ENCODE assay signal across 12 mouse cellular contexts in genomic region chr17:25634070-25634469, GRCm38 (mm10). TPM values are rescaled to one million over a fixed set of nuclear protein-coding genes. Genes with fewer than 3 reads are reported as not detected.
DNase-seq lines count a peak whose midpoint lies in the region; ATAC-seq and TF ChIP-seq lines count a peak whose summit lies in the region.
"Had no signal": no experiment of that assay in that cellular context is flagged by ENCODE, and none has a peak within 500 bp of the region (broad histone marks: within the 10 kb centered on the region; RNA-seq: fewer than 3 reads in every experiment).

No protein-coding gene starts in this region.

- H3K4me1 ChIP-seq in forebrain, postnatal 0 days (ENCODE audit: insufficient read depth) = 0 out of 2 replicates have a peak, but pooled peaks cover 3% of the 10 kb centered on the region
- peaks cover 5% of the 10 kb centered on the region; the same call in 1 of the 2 replicates for H3K4me1 ChIP-seq in forebrain, embryonic 11.5 days (replicated peaks; ENCODE audit: control insufficient read depth, insufficient read depth, low read length)
- H3K4me1 ChIP-seq in midbrain, postnatal 0 days (ENCODE audit: insufficient read depth, low read length) = no peaks in the 10 kb centered on the region
- H3K4me1 ChIP-seq in midbrain, embryonic 10.5 days = peaks cover 19% of the 10 kb centered on the region
- no peaks in the 10 kb centered on the region for H3K4me1 ChIP-seq in stomach, embryonic 16.5 days (ENCODE audit: control insufficient read depth, insufficient read depth, low read length)

- ATAC-seq in forebrain, postnatal 0 days = peak; percentile 68
- ATAC-seq in forebrain, embryonic 11.5 days (replicated peaks; ENCODE audit: low FRiP score) = no peak
- ATAC-seq in midbrain, postnatal 0 days (ENCODE audit: low FRiP score) = no peak
- peak; percentile 31; the same call in 1 of the 2 replicates for ATAC-seq in stomach, embryonic 16.5 days (ENCODE audit: insufficient read depth, low FRiP score)
- ATAC-seq: intestine, postnatal 0 days had no signal

- H3K27ac ChIP-seq in forebrain, postnatal 0 days (ENCODE audit: low read depth, low read length) = no peak overlapping the region
- H3K27ac ChIP-seq in forebrain, embryonic 11.5 days (ENCODE audit: low read depth, low read length) = no peak overlapping the region
- no peak overlapping the region for H3K27ac ChIP-seq in midbrain, postnatal 0 days (ENCODE audit: low read depth, low read length)
- H3K27ac ChIP-seq in midbrain, embryonic 10.5 days (replicated peaks) = no peak overlapping the region
- H3K27ac ChIP-seq in stomach, embryonic 16.5 days (ENCODE audit: low read length) = no peak overlapping the region
- H3K27ac ChIP-seq: limb, embryonic 13.5 days had no signal

- H3K4me2 ChIP-seq in forebrain, postnatal 0 days (ENCODE audit: low read depth) = no peak overlapping the region
- H3K4me2 ChIP-seq in forebrain, embryonic 11.5 days (ENCODE audit: low read depth, low read length, severe bottlenecking) = no peak overlapping the region
- H3K4me2 ChIP-seq in midbrain, postnatal 0 days (ENCODE audit: low read depth, low read length, poor library complexity, severe bottlenecking) = no peak overlapping the region
- no peak overlapping the region for H3K4me2 ChIP-seq in stomach, embryonic 16.5 days (ENCODE audit: low read depth, low read length)
- H3K4me2 ChIP-seq: limb, embryonic 13.5 days had no signal

- 43% methylated on average over 10 of the region's 10 CpGs for WGBS in forebrain, postnatal 0 days
- 91% methylated on average over 10 of the region's 10 CpGs for WGBS in forebrain, embryonic 11.5 days
- WGBS in midbrain, postnatal 0 days = 71% methylated on average over 10 of the region's 10 CpGs
- WGBS in midbrain, embryonic 10.5 days = 97% methylated on average over 10 of the region's 10 CpGs
- WGBS in stomach, embryonic 16.5 days = 76% methylated on average over 10 of the region's 10 CpGs

- H3K36me3 ChIP-seq in forebrain, postnatal 0 days (ENCODE audit: insufficient read depth) = peaks cover 6% of the 10 kb centered on the region; the same call in 1 of the 2 replicates
- H3K36me3 ChIP-seq in forebrain, embryonic 11.5 days (ENCODE audit: control insufficient read depth, insufficient read depth, low read length) = no peaks in the 10 kb centered on the region
- H3K36me3 ChIP-seq in midbrain, postnatal 0 days (ENCODE audit: insufficient read depth, low read length) = 0 out of 2 replicates have a peak, but pooled peaks cover 11% of the 10 kb centered on the region
- H3K36me3 ChIP-seq in midbrain, embryonic 10.5 days = peaks cover 42% of the 10 kb centered on the region
- H3K36me3 ChIP-seq in stomach, embryonic 16.5 days (ENCODE audit: control insufficient read depth, insufficient read depth, low read length) = no peaks in the 10 kb centered on the region

- no peak overlapping the region for H3K4me3 ChIP-seq in forebrain, postnatal 0 days (ENCODE audit: low read depth, low read length)
- H3K4me3 ChIP-seq in forebrain, embryonic 11.5 days (ENCODE audit: low read depth, low read length) = no peak overlapping the region
- H3K4me3 ChIP-seq in midbrain, postnatal 0 days (ENCODE audit: low read depth, low read length) = no peak overlapping the region
- no peak overlapping the region for H3K4me3 ChIP-seq in midbrain, embryonic 10.5 days
- no peak overlapping the region for H3K4me3 ChIP-seq in stomach, embryonic 16.5 days (replicated peaks; ENCODE audit: low read length)
- H3K4me3 ChIP-seq: limb, embryonic 13.5 days had no signal

- no peaks in the 10 kb centered on the region for H3K9me3 ChIP-seq in forebrain, postnatal 0 days (ENCODE audit: low read length)
- no peaks in the 10 kb centered on the region for H3K9me3 ChIP-seq in forebrain, embryonic 11.5 days (ENCODE audit: control insufficient read depth, low read length)
- H3K9me3 ChIP-seq in midbrain, postnatal 0 days (ENCODE audit: low read length) = no peaks in the 10 kb centered on the region
- H3K9me3 ChIP-seq in midbrain, embryonic 10.5 days (replicated peaks) = no peaks in the 10 kb centered on the region
- no peaks in the 10 kb centered on the region for H3K9me3 ChIP-seq in stomach, embryonic 16.5 days (replicated peaks; ENCODE audit: control insufficient read depth, low read length)
- H3K9me3 ChIP-seq: limb, embryonic 13.5 days had no signal

- no peak for TF ChIP-seq CTCF in forebrain, postnatal 0 days (IDR thresholded peaks at IDR 0.05; ENCODE audit: low read depth)
- TF ChIP-seq CTCF in midbrain, postnatal 0 days (IDR thresholded peaks at IDR 0.05) = no peak

- no peaks in the 10 kb centered on the region for H3K27me3 ChIP-seq in forebrain, postnatal 0 days (ENCODE audit: insufficient read depth, low read length)
- no peaks in the 10 kb centered on the region for H3K27me3 ChIP-seq in forebrain, embryonic 11.5 days (ENCODE audit: control insufficient read depth, insufficient read depth, low read length)
- H3K27me3 ChIP-seq in midbrain, postnatal 0 days (ENCODE audit: insufficient read depth, low read length) = no peaks in the 10 kb centered on the region
- no peaks in the 10 kb centered on the region for H3K27me3 ChIP-seq in midbrain, embryonic 10.5 days (ENCODE audit: low read depth, poor library complexity, severe bottlenecking)
- no peaks in the 10 kb centered on the region for H3K27me3 ChIP-seq in stomach, embryonic 16.5 days (ENCODE audit: control insufficient read depth, insufficient read depth, low read length)
- H3K27me3 ChIP-seq: limb, embryonic 13.5 days had no signal

- H3K9ac ChIP-seq in forebrain, postnatal 0 days = no peak overlapping the region
- H3K9ac ChIP-seq in forebrain, embryonic 11.5 days (ENCODE audit: low read length) = no peak overlapping the region
- no peak overlapping the region for H3K9ac ChIP-seq in midbrain, postnatal 0 days (replicated peaks; ENCODE audit: low read length, poor library complexity, severe bottlenecking)
- no peak overlapping the region for H3K9ac ChIP-seq in stomach, embryonic 16.5 days (ENCODE audit: low read length)
- H3K9ac ChIP-seq: limb, embryonic 13.5 days had no signal

- intact Hi-C loops in heart, postnatal 36 days (cut with DNase I) = no loop called here
- intact Hi-C loops in left cerebral cortex, postnatal 14 days (cut with DNase I) = loop anchor here (2.0 kb wide), 1 partner anchor 65 kb away; no protein-coding TSS in a partner anchor

- peak; percentile 62 for DNase-seq in forebrain, postnatal 0 days
- no peak for DNase-seq in forebrain, embryonic 11.5 days (ENCODE audit: low spot score)
- DNase-seq in midbrain, postnatal 0 days (ENCODE audit: low spot score) = peak; percentile 57
- no peak for DNase-seq in midbrain, embryonic 10.5 days (ENCODE audit: low spot score)
- peak; percentile 15 to 22 for DNase-seq in heart, postnatal 36 days
- no peak for DNase-seq in ovary, adult 18-20 months (ENCODE audit: low spot score)
- DNase-seq in left cerebral cortex, postnatal 14 days (ENCODE audit: low spot score in 2 of 2) = no peak
- DNase-seq: cerebellum, adult 8-10 months; lung, postnatal 4 days had no signal

RNA-seq across cellular contexts. Expression of gene Lmf1, which starts 55.2 kb away (rescaled TPM):
- 21.5 and 28.1 TPM in 2 replicates for total RNA-seq in forebrain, postnatal 0 days (2014; rRNA removed)
- 13.9 and 17.8 TPM in 2 replicates for polyA plus RNA-seq in forebrain, postnatal 0 days (2015; fragmentation: Nextera tagmentation; extraction: Ambion mirVana)
- polyA plus RNA-seq in forebrain, embryonic 11.5 days (2014; fragmentation: Nextera tagmentation; extraction: Ambion mirVana) = 18.3 and 20.7 TPM in 2 replicates
- total RNA-seq in midbrain, postnatal 0 days (2014; rRNA removed) = 27.3 and 27.6 TPM in 2 replicates
- 19.8 and 23.0 TPM in 2 replicates for polyA plus RNA-seq in midbrain, postnatal 0 days (2015; fragmentation: Nextera tagmentation; extraction: Ambion mirVana)
- 22.3 and 22.6 TPM in 2 replicates for polyA plus RNA-seq in midbrain, embryonic 10.5 days (2016; fragmentation: Nextera tagmentation; extraction: Ambion mirVana)
- 10 to 100 TPM; 27.4 to 33.8 TPM for total RNA-seq in heart, postnatal 36 days (2021)
- polyA plus RNA-seq in stomach, embryonic 16.5 days (2015; fragmentation: Nextera tagmentation; extraction: Ambion mirVana) = 27.0 and 28.9 TPM in 2 replicates
- 10 to 100 TPM; 22.1 to 23.4 TPM for total RNA-seq in left cerebral cortex, postnatal 14 days (2021)

Comparison
In these comparisons a context has a peak if more than half of its experiments do, and no peak if none do; other contexts are left out.
1. ATAC-seq: peak in forebrain, postnatal 0 days (single experiment) and stomach, embryonic 16.5 days (single experiment); none in forebrain, embryonic 11.5 days (single experiment) and midbrain, postnatal 0 days (single experiment).
2. DNase-seq: peak in forebrain, postnatal 0 days (single experiment), midbrain, postnatal 0 days (single experiment) and heart, postnatal 36 days (2 of 2); none in forebrain, embryonic 11.5 days (single experiment), midbrain, embryonic 10.5 days (single experiment), ovary, adult 18-20 months (single experiment) and left cerebral cortex, postnatal 14 days (0 of 2).